Mouse (Mus musculus) lung, adult 2 months (tissue): ENCODE measurements around the gene Dpf3.

Experiments used
- CTCF ChIP-seq: fragments of 200-500 bp; IDR thresholded peaks from 2 replicates; pipeline ENCODE4 v1.5.1; 2011; ENCODE audit warnings: mild to moderate bottlenecking, low read length, control low read depth; ENCODE audit not compliant: insufficient read depth
- POLR2A ChIP-seq: fragments of 200-500 bp; IDR thresholded peaks from 2 replicates; pipeline ENCODE4 v1.6.1; 2011; ENCODE audit warnings: low read depth, mild to moderate bottlenecking, control low read depth, low read length, borderline replicate concordance; ENCODE audit errors: extremely low read depth

DNA sequence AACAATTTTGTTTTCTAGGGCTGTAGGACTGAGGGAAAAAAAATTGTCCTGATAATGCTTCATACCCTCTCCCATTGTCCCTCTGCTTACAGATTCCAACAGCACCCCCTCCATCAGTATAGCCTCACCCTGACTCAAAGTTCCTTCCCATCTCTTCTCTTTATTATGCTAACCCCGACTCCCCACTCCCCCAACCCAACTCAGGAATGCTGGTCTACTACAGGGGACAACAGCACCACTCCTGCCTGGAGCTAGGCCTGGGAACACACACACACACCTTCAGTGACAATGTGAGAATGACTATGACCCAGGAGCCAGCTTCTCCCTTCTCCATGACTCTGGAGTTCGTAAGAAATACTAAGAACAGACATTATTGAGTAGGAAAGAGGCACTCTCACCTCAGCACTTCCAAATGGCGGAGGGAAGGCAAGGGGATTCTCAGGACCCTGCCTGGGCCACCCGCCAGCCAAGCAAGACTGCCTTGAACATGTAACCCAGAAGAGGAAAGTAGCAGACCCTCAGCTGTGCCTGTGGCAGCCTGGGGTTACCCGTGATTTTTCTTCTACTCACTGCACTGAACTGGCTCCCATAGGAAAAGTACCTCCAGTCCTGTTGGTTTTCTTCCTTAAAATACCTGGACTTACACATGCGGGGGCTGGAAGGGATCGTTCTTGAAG lies 276.2 kb downstream of the Dpf3 start:
- TF ChIP-seq CTCF (no peak), POLR2A (no peak)
